Mouse (Mus musculus) stomach, embryonic 15.5 days (tissue): ENCODE data around the gene Unc93b1. TPM values are rescaled to one million over a fixed set of nuclear protein-coding genes. Genes with fewer than 3 reads are reported as not detected.

Experiments used
- ATAC-seq: fragments of 200-750 bp; cut with Nextera tagmentation; 2 replicates; pipeline ENCODE4 v1.8.0; 2017; ENCODE audit warnings: low read depth, moderate number of reproducible peaks, moderate TSS enrichment; ENCODE audit not compliant: insufficient read depth, low FRiP score
- H3K27ac ChIP-seq: fragments of 300-500 bp; sonication (generic); 2 replicates; pipeline ENCODE4 v1.5.1; 2015; ENCODE audit warnings: mild to moderate bottlenecking, inconsistent platforms
- H3K27me3 ChIP-seq: fragments of 300-500 bp; sonication (generic); replicated peaks from 2 replicates; pipeline ENCODE4 v1.6.1; 2015; ENCODE audit warnings: inconsistent platforms
- H3K36me3 ChIP-seq: fragments of 300-500 bp; sonication (generic); 2 replicates; pipeline ENCODE4 v1.6.1; 2015; ENCODE audit warnings: inconsistent platforms
- H3K4me1 ChIP-seq: fragments of 300-500 bp; sonication (generic); 2 replicates; pipeline ENCODE4 v1.6.1; 2015; ENCODE audit warnings: inconsistent platforms
- H3K4me2 ChIP-seq: fragments of 300-500 bp; sonication (generic); 2 replicates; pipeline ENCODE4 v1.6.1; 2015; ENCODE audit warnings: mild to moderate bottlenecking, inconsistent platforms
- H3K4me3 ChIP-seq: fragments of 300-500 bp; sonication (generic); replicated peaks from 2 replicates; pipeline ENCODE4 v1.5.1; 2015; ENCODE audit warnings: inconsistent platforms
- H3K9ac ChIP-seq: fragments of 300-500 bp; sonication (generic); 2 replicates; pipeline ENCODE4 v1.6.1; 2015; ENCODE audit warnings: inconsistent platforms
- H3K9me3 ChIP-seq: fragments of 300-500 bp; sonication (generic); 2 replicates; pipeline ENCODE4 v1.6.1; 2016; ENCODE audit warnings: inconsistent platforms
- WGBS: fragments of 180-500 bp; shearing (Covaris S2); methylation state at CpG from one replicate; pipeline ENCODE4 v1.1.7; 2015; 5-methylcytosine and 5-hydroxymethylcytosine counted together
- polyA plus RNA-seq: library from polyadenylated mRNA; unstranded; fragments of >200 nt; fragmentation: Nextera tagmentation; extraction: Ambion mirVana; gene quantifications from 2 replicates; pipeline ENCODE4 v1.2.1, GENCODE M21; 2015

Gene Unc93b1
- polyA plus RNA-seq, 1 experiment from 2014 or later: 22.2 TPM

DNA sequence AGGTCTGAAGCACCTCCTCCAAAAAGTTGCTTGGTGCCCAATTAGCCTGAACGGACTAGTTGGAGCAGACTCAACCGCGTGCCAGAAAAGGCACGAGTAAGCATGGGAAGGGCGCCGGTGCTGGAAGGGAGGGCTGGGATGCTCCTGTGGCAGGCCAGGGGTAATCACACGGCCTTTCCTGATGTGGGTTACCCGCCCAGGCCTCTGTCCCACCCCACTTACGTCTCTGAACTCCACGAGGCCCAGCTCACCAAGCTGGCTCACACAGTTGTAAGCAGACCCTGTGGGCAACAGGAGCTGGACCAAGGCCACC lies 30.7 kb upstream of the Unc93b1 start:
- Histone ChIP-seq H3K4me3 (no peak overlapping the region), H3K4me1 (peaks cover 34% of the 10 kb centered on the region), H3K4me2 (peak overlapping the region; percentile 90; the same call in 1 of the 2 replicates), H3K36me3 (peaks cover 25% of the 10 kb centered on the region), H3K27ac (no peak overlapping the region), H3K9ac (no peak overlapping the region), H3K27me3 (no peaks in the 10 kb centered on the region), H3K9me3 (no peaks in the 10 kb centered on the region)
- WGBS: 69% methylated on average over 10 of the region's 10 CpGs
- ATAC-seq: no peak

DNA sequence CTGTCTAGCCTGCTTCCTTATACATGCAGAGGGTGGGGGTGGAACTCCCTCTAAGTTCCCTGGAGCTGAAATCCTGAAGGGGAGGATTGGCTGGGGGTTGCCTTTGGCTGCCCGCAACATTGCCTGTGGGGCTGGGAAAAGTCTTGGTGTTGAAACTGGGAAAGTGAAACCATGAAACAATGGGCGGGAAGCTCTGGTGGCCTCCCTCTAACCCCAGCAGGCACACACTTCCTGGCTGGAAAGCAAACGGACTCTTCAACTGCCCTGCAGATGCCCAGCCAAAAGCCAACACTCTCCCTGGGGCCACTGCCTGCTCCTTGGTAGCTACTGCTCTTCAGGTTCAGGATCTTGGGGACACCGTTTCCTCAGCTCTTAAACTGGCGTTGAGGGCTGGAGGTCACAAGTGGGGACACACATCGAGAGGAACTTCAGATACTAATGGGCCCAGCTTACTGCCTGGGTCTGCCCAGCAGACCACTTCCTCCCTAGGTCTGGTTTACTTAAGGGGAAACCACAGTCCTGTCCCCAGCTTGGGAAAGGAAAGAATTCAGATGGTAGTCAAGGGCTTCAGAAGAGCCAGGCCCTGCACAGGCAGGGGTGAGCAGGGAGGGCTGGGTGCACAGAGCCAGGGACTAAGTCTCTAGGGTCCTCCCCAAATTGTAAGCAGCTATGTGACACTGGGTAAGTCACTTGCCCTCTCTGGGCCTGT lies 29.6 kb upstream of the Unc93b1 start:
- Histone ChIP-seq H3K27me3 (no peaks in the 10 kb centered on the region), H3K27ac (peak overlapping the region; percentile 84), H3K36me3 (peaks cover 28% of the 10 kb centered on the region), H3K4me3 (peak overlapping the region; percentile 78), H3K4me2 (peak overlapping the region; percentile 90), H3K9me3 (no peaks in the 10 kb centered on the region), H3K9ac (peak overlapping the region; percentile 26; the same call in 1 of the 2 replicates), H3K4me1 (peaks cover 34% of the 10 kb centered on the region)
- 0 out of 2 replicates have a peak, but pooled peaks have one; percentile 2 for ATAC-seq
- WGBS: 29% methylated on average over 6 of the region's 6 CpGs

DNA sequence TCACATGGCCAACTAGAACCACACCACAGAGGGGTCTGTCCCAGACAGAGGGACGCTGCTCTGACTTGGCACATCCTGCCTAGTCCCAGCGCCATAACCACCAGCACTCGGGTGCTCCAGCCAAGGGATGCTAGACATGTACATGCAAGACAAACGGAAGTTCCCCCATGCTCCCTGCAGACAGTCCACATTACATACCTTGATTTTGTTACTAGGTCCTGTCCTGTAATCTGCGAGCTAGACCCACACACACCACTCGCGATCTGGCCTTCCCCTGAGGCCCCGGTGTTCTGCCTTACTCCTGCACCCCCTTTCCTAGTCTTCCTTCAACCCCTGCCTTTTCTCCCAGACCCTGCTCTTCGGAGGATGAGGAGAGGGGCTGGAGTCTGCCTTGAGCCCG lies 28.7 kb upstream of the Unc93b1 start:
- no peaks in the 10 kb centered on the region for H3K9me3 ChIP-seq
- peaks cover 34% of the 10 kb centered on the region for H3K4me1 ChIP-seq
- H3K4me3 ChIP-seq: peak overlapping the region; percentile 78
- no peak for ATAC-seq
- H3K36me3 ChIP-seq: peaks cover 28% of the 10 kb centered on the region
- no peaks in the 10 kb centered on the region for H3K27me3 ChIP-seq
- peak overlapping the region; percentile 90 for H3K4me2 ChIP-seq
- peak overlapping the region; percentile 84 for H3K27ac ChIP-seq
- H3K9ac ChIP-seq: peak overlapping the region; percentile 68
- WGBS: 24% methylated on average over 10 of the region's 10 CpGs

DNA sequence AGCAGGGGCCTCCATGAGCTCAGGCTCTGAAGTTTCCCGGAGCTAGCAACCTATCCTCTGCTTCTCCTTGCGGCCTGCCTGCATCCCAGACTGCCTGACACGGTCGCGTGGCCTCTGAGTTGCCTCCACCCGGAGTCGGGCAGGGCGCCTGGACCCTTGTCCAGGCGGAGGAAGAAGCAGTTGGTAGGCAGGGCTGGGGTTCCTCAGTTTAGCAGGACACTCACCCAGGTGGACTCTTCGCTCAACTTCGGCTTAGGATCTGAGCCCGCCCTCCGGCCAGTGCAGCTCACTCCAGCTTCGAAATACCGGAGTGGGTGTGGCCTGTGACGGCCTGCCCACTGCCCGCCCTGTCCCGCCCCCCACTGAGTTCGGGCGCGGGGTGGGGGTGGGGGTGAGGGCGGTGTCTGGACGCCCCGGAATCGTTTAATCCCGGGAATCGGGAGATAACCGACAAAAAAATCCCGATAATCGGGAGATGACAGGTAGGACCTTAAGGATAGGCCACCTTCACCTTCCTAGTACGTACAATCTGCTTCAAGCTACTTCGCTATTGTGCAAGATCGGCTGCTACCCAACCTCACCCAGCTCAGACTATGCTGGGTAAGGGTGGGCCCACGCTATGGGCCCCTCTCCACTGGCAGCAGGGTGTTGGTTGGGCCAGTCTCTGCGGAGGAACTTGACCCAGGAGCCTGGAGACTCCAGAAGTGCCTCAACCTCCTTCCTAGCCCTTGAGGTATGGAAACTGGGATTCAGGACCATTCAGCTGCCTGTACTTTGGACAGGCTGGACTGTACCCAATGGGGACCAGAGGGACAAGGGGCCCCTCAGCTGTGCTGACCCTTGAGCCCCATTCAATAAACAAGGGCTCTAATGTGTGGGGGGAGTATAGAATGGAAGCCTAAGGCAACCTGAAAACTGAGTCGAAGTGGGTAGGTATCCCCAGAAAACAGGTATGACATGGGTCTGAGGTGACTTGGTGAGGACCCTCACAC lies 27.9 kb upstream of the Unc93b1 start, which contains the start of gene Tcirg1:
Tcirg1 (minus strand) TSS at position 339 of the 992 bp plus-strand sequence.
- 3% methylated on average over 36 of the region's 36 CpGs for WGBS
- peak; percentile 88 for ATAC-seq

DNA sequence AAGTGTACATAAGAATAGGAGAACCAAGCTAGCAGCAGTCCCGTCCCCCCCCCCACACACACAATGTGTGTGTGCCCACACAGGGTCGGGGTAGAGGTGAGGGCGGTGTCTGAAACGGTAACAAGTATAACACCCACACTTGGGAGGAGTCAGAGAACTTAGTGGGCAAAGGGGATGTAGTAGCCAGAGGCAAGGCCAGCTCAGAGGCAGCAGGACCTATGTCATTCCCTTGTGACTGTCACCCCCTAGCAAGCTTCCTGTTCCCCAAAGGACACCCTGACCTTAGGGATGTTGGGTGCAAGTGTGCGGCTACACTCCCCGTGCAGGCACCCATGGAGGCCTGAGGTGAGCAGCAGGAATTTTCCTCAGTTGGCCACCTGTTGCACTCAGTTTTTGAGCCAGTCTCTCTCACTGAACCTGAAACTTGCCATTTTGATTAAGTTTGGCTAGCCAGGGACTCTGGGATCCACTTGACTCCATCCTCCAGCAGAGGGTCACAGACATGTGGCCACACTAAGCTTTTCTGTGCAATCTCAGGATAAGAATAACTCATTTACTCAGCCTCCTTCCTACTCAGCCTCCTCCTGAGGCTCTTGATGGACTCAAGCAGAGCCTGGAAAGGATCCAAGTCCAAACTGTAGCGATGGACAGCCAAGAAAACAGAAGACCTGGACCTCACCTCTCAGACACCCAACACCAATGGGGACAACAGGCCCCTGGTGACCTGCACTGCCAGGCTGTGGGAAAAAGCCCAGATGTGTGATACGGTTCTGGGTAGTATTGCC lies 26.9 kb upstream of the Unc93b1 start:
- Histone ChIP-seq H3K9me3 (no peaks in the 10 kb centered on the region), H3K4me1 (peaks cover 41% of the 10 kb centered on the region), H3K36me3 (peaks cover 24% of the 10 kb centered on the region), H3K27ac (no peak overlapping the region; the same call in none of the 2 replicates), H3K4me2 (peak overlapping the region; percentile 90), H3K4me3 (peak overlapping the region; percentile 78), H3K9ac (no peak overlapping the region), H3K27me3 (no peaks in the 10 kb centered on the region)
- 75% methylated on average over 8 of the region's 8 CpGs for WGBS
- no peak for ATAC-seq

More for the DNA sequence above, 27.9 kb upstream of the Unc93b1 start, which contains the start of gene Tcirg1:
- no peaks in the 10 kb centered on the region for H3K27me3 ChIP-seq
- H3K4me3 ChIP-seq: peak within 1 kb of the TSS; percentile 78
- H3K9me3 ChIP-seq: no peaks in the 10 kb centered on the region
- peak within 1 kb of the TSS; percentile 90 for H3K4me2 ChIP-seq
- peaks cover 28% of the 10 kb centered on the region for H3K36me3 ChIP-seq
- H3K4me1 ChIP-seq: peaks cover 40% of the 10 kb centered on the region
- H3K9ac ChIP-seq: peak within 1 kb of the TSS; percentile 68
- peak within 1 kb of the TSS; percentile 84 for H3K27ac ChIP-seq

DNA sequence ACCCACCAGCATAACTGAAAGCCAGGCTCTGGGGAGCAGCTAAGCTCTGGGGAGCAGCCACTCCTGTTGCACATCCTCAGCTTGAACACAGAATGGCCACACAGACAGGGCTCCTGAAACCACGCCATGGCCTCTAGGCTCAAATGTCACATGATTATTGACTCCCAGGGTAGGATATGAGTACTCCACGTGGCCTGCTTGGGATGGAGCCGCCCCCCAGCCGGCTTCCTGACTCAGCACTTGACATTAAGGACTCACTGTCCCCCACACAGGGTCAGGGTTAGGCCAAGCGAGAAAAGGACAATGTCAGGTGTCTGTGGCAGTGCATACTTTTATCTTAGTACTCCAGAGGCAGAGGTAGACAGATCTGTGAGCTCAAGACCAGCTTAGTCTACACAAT lies 24.8 kb upstream of the Unc93b1 start:
- Histone ChIP-seq H3K9me3 (no peaks in the 10 kb centered on the region), H3K27me3 (no peaks in the 10 kb centered on the region), H3K4me2 (no peak overlapping the region), H3K4me3 (no peak overlapping the region), H3K9ac (no peak overlapping the region), H3K27ac (no peak overlapping the region), H3K4me1 (peaks cover 37% of the 10 kb centered on the region), H3K36me3 (peaks cover 18% of the 10 kb centered on the region)
- no peak for ATAC-seq
- 82% methylated on average over 5 of the region's 5 CpGs for WGBS

DNA sequence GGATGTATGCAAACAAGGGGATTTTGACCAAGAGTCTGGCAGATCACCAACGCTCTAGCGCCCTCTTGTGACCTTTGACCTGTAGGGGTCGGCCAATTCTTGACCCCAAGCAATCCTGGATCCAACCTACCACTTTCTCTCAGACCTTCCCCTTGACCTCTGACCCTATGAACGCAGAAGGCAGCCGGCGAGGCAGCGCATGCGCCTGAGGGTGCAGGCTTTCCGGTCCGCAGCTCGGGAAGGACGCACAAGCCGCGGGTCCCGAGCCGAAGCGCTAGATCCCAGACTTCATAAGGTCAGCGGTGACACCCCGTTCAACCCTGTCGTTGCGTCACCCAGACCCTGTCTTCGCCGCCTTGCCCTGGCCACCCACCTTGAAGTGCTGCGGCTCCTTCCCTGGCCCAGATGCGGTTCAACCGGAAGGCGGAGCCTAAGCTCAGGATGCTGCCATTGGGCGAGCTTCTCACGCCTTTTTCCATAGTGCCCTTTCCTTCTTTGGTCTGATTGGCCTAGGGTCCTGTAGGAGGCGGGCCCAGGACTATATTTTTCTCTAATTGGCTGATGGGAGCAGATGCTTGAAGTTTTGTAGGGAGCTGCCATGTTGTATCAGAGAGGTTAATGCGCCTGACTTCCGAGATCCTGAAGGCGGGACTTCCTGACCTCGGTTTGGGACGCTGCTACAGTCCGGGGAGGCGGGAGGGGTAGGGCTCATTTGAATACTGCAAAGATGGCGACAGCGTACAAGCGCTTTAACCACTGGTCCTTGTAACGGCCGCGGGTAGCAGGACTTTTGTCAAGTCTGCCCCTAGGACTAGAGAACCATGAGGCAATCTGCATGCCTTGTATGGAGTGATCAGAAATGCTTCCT lies 22.4 kb upstream of the Unc93b1 start, which contains the start of gene Ndufs8:
Ndufs8 (minus strand) TSS at position 438 of the 868 bp plus-strand sequence.
- under 1% methylated on average over 43 of the region's 43 CpGs for WGBS
- Histone ChIP-seq H3K36me3 (peaks cover 18% of the 10 kb centered on the region), H3K27me3 (no peaks in the 10 kb centered on the region), H3K4me3 (peak within 1 kb of the TSS; percentile 78), H3K27ac (peak within 1 kb of the TSS; percentile 86), H3K4me1 (peaks cover 20% of the 10 kb centered on the region), H3K9ac (peak within 1 kb of the TSS; percentile 53; the same call in 1 of the 2 replicates), H3K9me3 (no peaks in the 10 kb centered on the region), H3K4me2 (peak within 1 kb of the TSS; percentile 69)
- peak; percentile 95 for ATAC-seq

DNA sequence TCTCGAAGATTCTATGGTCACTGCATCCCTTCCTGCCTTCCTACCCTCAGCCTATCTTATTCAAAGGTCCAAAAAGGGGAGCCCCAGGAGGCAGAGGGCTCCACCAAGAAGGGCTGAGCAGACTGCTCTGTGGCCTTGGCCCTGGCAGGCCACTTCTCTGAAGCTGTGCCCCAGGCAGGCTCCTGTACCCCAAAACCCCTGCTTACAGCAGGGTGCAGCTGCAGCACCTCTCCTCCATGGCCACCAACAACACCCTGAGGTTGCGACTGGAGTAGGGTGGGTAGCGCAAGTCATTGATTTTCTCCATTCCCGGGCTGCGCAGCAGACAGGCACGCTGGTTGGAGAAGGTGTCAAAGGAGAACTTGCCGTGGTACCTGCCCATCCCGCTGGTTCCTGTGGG lies 21.3 kb upstream of the Unc93b1 start:
- peak overlapping the region; percentile 69 for H3K4me2 ChIP-seq
- no peak for ATAC-seq
- peaks cover 15% of the 10 kb centered on the region for H3K36me3 ChIP-seq
- WGBS: 84% methylated on average over 8 of the region's 8 CpGs
- peaks cover 14% of the 10 kb centered on the region for H3K4me1 ChIP-seq
- no peaks in the 10 kb centered on the region for H3K9me3 ChIP-seq
- peak overlapping the region; percentile 78 for H3K4me3 ChIP-seq
- no peak overlapping the region for H3K27ac ChIP-seq
- no peaks in the 10 kb centered on the region for H3K27me3 ChIP-seq
- no peak overlapping the region; the same call in 1 of the 2 replicates for H3K9ac ChIP-seq

DNA sequence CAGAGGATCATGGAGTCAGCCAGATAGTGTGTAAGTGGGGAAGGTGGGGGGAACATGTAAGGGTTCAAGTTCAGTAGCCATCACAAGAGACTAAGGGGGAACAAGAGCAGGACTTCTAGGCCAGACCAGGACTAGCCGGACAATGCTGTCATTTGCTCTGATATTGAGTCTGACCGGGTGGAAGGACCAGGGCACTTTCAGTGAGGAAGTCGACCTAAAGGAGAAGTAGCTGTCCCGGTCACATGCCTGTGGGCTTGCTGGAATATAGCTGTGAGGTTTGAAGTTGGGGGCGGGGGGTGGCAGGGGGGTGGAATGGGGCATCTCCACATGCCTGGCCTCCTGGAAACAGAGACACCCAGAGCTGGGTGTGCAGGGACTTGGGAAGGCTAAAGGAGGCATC lies 20.5 kb upstream of the Unc93b1 start:
- Histone ChIP-seq H3K36me3 (peaks cover 7% of the 10 kb centered on the region; the same call in 1 of the 2 replicates), H3K4me2 (no peak overlapping the region), H3K4me1 (peaks cover 14% of the 10 kb centered on the region), H3K27me3 (no peaks in the 10 kb centered on the region), H3K9ac (no peak overlapping the region), H3K9me3 (no peaks in the 10 kb centered on the region), H3K4me3 (no peak overlapping the region), H3K27ac (no peak overlapping the region)
- whole genome bisulfite sequencing: 85% methylated on average over 5 of the region's 5 CpGs
- ATAC-seq: no peak

DNA sequence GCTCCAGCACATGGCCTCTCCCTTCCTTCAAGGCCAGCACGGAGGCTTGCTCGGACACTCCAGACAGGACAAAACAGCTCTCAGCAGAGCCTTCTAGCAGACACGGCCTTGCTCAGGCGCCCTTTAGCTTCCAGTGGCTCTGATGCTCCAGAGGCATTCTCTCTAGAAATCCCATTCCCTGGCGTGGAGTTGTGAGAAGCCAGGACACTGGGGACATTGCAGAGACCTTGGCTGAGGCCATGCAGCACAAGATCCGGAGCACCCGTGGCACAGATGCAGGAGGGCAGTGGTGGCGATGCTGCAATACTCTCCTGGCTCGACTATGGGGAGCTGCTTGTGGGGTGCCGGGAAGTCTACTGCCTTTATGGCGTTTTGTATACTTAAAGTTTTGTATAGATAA lies 18.3 kb upstream of the Unc93b1 start:
- Histone ChIP-seq H3K36me3 (no peaks in the 10 kb centered on the region), H3K9ac (no peak overlapping the region), H3K27me3 (no peaks in the 10 kb centered on the region), H3K4me1 (peaks cover 11% of the 10 kb centered on the region), H3K9me3 (no peaks in the 10 kb centered on the region), H3K4me2 (no peak overlapping the region), H3K4me3 (no peak overlapping the region), H3K27ac (no peak overlapping the region)
- WGBS: 71% methylated on average over 11 of the region's 11 CpGs
- ATAC-seq: no peak
